Mouse (Mus musculus): ENCODE data around the gene Sema4d. TPM values are rescaled to one million over a fixed set of nuclear protein-coding genes. Genes with fewer than 3 reads are reported as not detected.

Sema4d gene
- polyA plus RNA-seq, 1 experiment, result 24.6 TPM

- Histone ChIP-seq H3K9me3 (replicated peaks; ENCODE audit: control insufficient read depth, insufficient read depth, low read length, poor library complexity, severe bottlenecking) (no peaks in the 10 kb centered on the region), H3K36me3 (ENCODE audit: control insufficient read depth, insufficient read depth, low read length, poor library complexity, severe bottlenecking) (no peaks in the 10 kb centered on the region), H3K4me1 (ENCODE audit: control insufficient read depth, insufficient read depth, low read length) (peaks cover 11% of the 10 kb centered on the region), H3K27me3 (ENCODE audit: control insufficient read depth, insufficient read depth, low read length, poor library complexity, severe bottlenecking) (no peaks in the 10 kb centered on the region), H3K4me3 (ENCODE audit: low read depth, low read length) (no peak overlapping the region), H3K27ac (ENCODE audit: insufficient read depth, low read length) (no peak overlapping the region), H3K9ac (ENCODE audit: low read depth, poor library complexity, severe bottlenecking) (no peak overlapping the region)
- TF ChIP-seq CTCF (IDR thresholded peaks at IDR 0.05; ENCODE audit: low read depth, low read length) (no peak), EP300 (IDR thresholded peaks at IDR 0.05; ENCODE audit: insufficient read depth, low read depth, low read length) (no peak), POLR2A (IDR thresholded peaks at IDR 0.05; ENCODE audit: insufficient read depth, low read length) (no peak)
Observed at GRCm38 (mm10) chr13:51743855-51744254, 49.7 kb downstream of the Sema4d start.

GRCm38 (mm10) chr13:51742551-51743052, 50.9 kb downstream of the Sema4d start:
- Histone ChIP-seq H3K4me3 (ENCODE audit: low read depth, low read length) (no peak overlapping the region), H3K27me3 (ENCODE audit: control insufficient read depth, insufficient read depth, low read length, poor library complexity, severe bottlenecking) (no peaks in the 10 kb centered on the region), H3K4me1 (ENCODE audit: control insufficient read depth, insufficient read depth, low read length) (peaks cover 5% of the 10 kb centered on the region), H3K36me3 (ENCODE audit: control insufficient read depth, insufficient read depth, low read length, poor library complexity, severe bottlenecking) (no peaks in the 10 kb centered on the region), H3K27ac (ENCODE audit: insufficient read depth, low read length) (no peak overlapping the region), H3K9ac (ENCODE audit: low read depth, poor library complexity, severe bottlenecking) (no peak overlapping the region), H3K9me3 (replicated peaks; ENCODE audit: control insufficient read depth, insufficient read depth, low read length, poor library complexity, severe bottlenecking) (no peaks in the 10 kb centered on the region)
- TF ChIP-seq EP300 (IDR thresholded peaks at IDR 0.05; ENCODE audit: insufficient read depth, low read depth, low read length), result no peak
- TF ChIP-seq CTCF (IDR thresholded peaks at IDR 0.05; ENCODE audit: low read depth, low read length), result no peak
- no peak for TF ChIP-seq POLR2A (IDR thresholded peaks at IDR 0.05; ENCODE audit: insufficient read depth, low read length)

- Histone ChIP-seq H3K4me3 (ENCODE audit: low read depth, low read length) (no peak overlapping the region), H3K9me3 (replicated peaks; ENCODE audit: control insufficient read depth, insufficient read depth, low read length, poor library complexity, severe bottlenecking) (no peaks in the 10 kb centered on the region), H3K27me3 (ENCODE audit: control insufficient read depth, insufficient read depth, low read length, poor library complexity, severe bottlenecking) (no peaks in the 10 kb centered on the region), H3K9ac (ENCODE audit: low read depth, poor library complexity, severe bottlenecking) (no peak overlapping the region), H3K4me1 (ENCODE audit: control insufficient read depth, insufficient read depth, low read length) (peaks cover 5% of the 10 kb centered on the region), H3K36me3 (ENCODE audit: control insufficient read depth, insufficient read depth, low read length, poor library complexity, severe bottlenecking) (no peaks in the 10 kb centered on the region), H3K27ac (ENCODE audit: insufficient read depth, low read length) (no peak overlapping the region)
- no peak for TF ChIP-seq CTCF (IDR thresholded peaks at IDR 0.05; ENCODE audit: low read depth, low read length)
- no peak for TF ChIP-seq POLR2A (IDR thresholded peaks at IDR 0.05; ENCODE audit: insufficient read depth, low read length)
- no peak for TF ChIP-seq EP300 (IDR thresholded peaks at IDR 0.05; ENCODE audit: insufficient read depth, low read depth, low read length)
Observed at GRCm38 (mm10) chr13:51740776-51741175, 52.8 kb downstream of the Sema4d start.

- Histone ChIP-seq H3K27me3 (ENCODE audit: control insufficient read depth, insufficient read depth, low read length, poor library complexity, severe bottlenecking) (no peaks in the 10 kb centered on the region), H3K27ac (ENCODE audit: insufficient read depth, low read length) (no peak overlapping the region), H3K36me3 (ENCODE audit: control insufficient read depth, insufficient read depth, low read length, poor library complexity, severe bottlenecking) (no peaks in the 10 kb centered on the region), H3K9ac (ENCODE audit: low read depth, poor library complexity, severe bottlenecking) (no peak overlapping the region), H3K9me3 (replicated peaks; ENCODE audit: control insufficient read depth, insufficient read depth, low read length, poor library complexity, severe bottlenecking) (no peaks in the 10 kb centered on the region), H3K4me1 (ENCODE audit: control insufficient read depth, insufficient read depth, low read length) (peaks cover 5% of the 10 kb centered on the region), H3K4me3 (ENCODE audit: low read depth, low read length) (no peak overlapping the region)
- TF ChIP-seq CTCF (IDR thresholded peaks at IDR 0.05; ENCODE audit: low read depth, low read length), result no peak
- TF ChIP-seq POLR2A (IDR thresholded peaks at IDR 0.05; ENCODE audit: insufficient read depth, low read length), result no peak
- no peak for TF ChIP-seq EP300 (IDR thresholded peaks at IDR 0.05; ENCODE audit: insufficient read depth, low read depth, low read length)
Observed at GRCm38 (mm10) chr13:51739713-51740112, 53.8 kb downstream of the Sema4d start.

GRCm38 (mm10) chr13:51738531-51739117, 54.9 kb downstream of the Sema4d start:
- no peak overlapping the region for H3K4me3 ChIP-seq (ENCODE audit: low read depth, low read length)
- H3K27me3 ChIP-seq (ENCODE audit: control insufficient read depth, insufficient read depth, low read length, poor library complexity, severe bottlenecking), result no peaks in the 10 kb centered on the region
- H3K27ac ChIP-seq (ENCODE audit: insufficient read depth, low read length), result no peak overlapping the region
- no peaks in the 10 kb centered on the region for H3K9me3 ChIP-seq (replicated peaks; ENCODE audit: control insufficient read depth, insufficient read depth, low read length, poor library complexity, severe bottlenecking)
- no peaks in the 10 kb centered on the region for H3K36me3 ChIP-seq (ENCODE audit: control insufficient read depth, insufficient read depth, low read length, poor library complexity, severe bottlenecking)
- H3K4me1 ChIP-seq (ENCODE audit: control insufficient read depth, insufficient read depth, low read length), result peaks cover 5% of the 10 kb centered on the region
- TF ChIP-seq CTCF (IDR thresholded peaks at IDR 0.05; ENCODE audit: low read depth, low read length) (no peak), POLR2A (IDR thresholded peaks at IDR 0.05; ENCODE audit: insufficient read depth, low read length) (no peak), EP300 (IDR thresholded peaks at IDR 0.05; ENCODE audit: insufficient read depth, low read depth, low read length) (no peak)
- no peak overlapping the region for H3K9ac ChIP-seq (ENCODE audit: low read depth, poor library complexity, severe bottlenecking)

GRCm38 (mm10) chr13:51737949-51738513, 55.5 kb downstream of the Sema4d start:
- Histone ChIP-seq H3K4me3 (ENCODE audit: low read depth, low read length) (no peak overlapping the region), H3K9ac (ENCODE audit: low read depth, poor library complexity, severe bottlenecking) (no peak overlapping the region), H3K27me3 (ENCODE audit: control insufficient read depth, insufficient read depth, low read length, poor library complexity, severe bottlenecking) (no peaks in the 10 kb centered on the region), H3K4me1 (ENCODE audit: control insufficient read depth, insufficient read depth, low read length) (peaks cover 5% of the 10 kb centered on the region), H3K9me3 (replicated peaks; ENCODE audit: control insufficient read depth, insufficient read depth, low read length, poor library complexity, severe bottlenecking) (no peaks in the 10 kb centered on the region), H3K36me3 (ENCODE audit: control insufficient read depth, insufficient read depth, low read length, poor library complexity, severe bottlenecking) (no peaks in the 10 kb centered on the region), H3K27ac (ENCODE audit: insufficient read depth, low read length) (no peak overlapping the region)
- TF ChIP-seq CTCF (IDR thresholded peaks at IDR 0.05; ENCODE audit: low read depth, low read length) (no peak), POLR2A (IDR thresholded peaks at IDR 0.05; ENCODE audit: insufficient read depth, low read length) (no peak)
